Mouse (Mus musculus): Measurements from ENCODE around the gene AI464131. TPM values are rescaled to one million over a fixed set of nuclear protein-coding genes. Genes with fewer than 3 reads are reported as not detected.

The AI464131 gene
- total and polyA plus RNA-seq, 2 experiments from 2014 or later: 8.2 to 16.0 TPM

DNA sequence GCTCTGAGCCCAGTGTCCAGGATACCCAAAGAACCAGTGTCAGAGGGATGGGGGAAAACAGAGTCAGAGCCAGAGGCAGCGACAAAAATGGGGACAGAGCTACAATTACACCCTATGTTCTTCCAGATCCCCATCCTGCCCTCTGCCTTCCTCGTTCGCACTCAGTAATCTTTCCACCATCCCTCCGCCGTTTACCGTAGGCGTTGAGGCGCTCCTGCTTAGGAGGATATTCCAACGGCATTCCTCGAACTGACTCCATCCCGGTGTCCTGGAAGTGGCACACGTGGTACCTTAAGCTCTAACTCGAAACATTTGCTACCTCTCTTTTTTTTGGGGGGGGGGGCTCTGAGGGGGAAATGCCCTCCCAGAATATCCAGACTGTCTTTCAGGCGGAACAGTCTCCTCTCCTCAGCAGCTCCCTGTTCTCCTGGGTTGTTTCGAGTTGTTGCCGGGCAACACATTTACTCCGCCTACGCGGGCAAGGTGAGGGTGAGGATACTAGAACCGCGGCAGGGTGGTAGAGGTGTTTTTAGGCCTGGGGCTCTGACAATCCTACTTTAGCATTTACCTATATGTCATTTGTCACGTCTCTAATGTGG is 4.5 kb upstream of the AI464131 start:
- Histone ChIP-seq H3K4me1 (ENCODE audit: insufficient read depth) (0 out of 2 replicates have a peak, but pooled peaks cover 4% of the 10 kb centered on the region), H3K9me3 (ENCODE audit: low read length) (no peaks in the 10 kb centered on the region), H3K36me3 (ENCODE audit: insufficient read depth) (no peaks in the 10 kb centered on the region), H3K4me2 (ENCODE audit: low read depth) (peak overlapping the region; percentile 90), H3K27me3 (ENCODE audit: insufficient read depth, low read length) (peaks cover 4% of the 10 kb centered on the region; the same call in 1 of the 2 replicates), H3K9ac (peak overlapping the region; percentile 74), H3K27ac (ENCODE audit: low read depth, low read length) (peak overlapping the region; percentile 74), H3K4me3 (ENCODE audit: low read depth, low read length) (peak overlapping the region; percentile 51)
- DNase-seq: peak; percentile 56
- WGBS: 4% methylated on average over 22 of the region's 22 CpGs
- no peak for TF ChIP-seq CTCF (IDR thresholded peaks at IDR 0.05; ENCODE audit: low read depth)
- peak; percentile 25 for ATAC-seq

GRCm38 (mm10) chr4:41506906-41507305 is 4.0 kb upstream of the AI464131 start:
- H3K36me3 ChIP-seq (ENCODE audit: insufficient read depth): no peaks in the 10 kb centered on the region
- DNase-seq: peak; percentile 88
- peak overlapping the region; percentile 74 for H3K9ac ChIP-seq
- H3K4me3 ChIP-seq (ENCODE audit: low read depth, low read length): peak overlapping the region; percentile 51
- H3K9me3 ChIP-seq (ENCODE audit: low read length): no peaks in the 10 kb centered on the region
- peaks cover 4% of the 10 kb centered on the region; the same call in 1 of the 2 replicates for H3K27me3 ChIP-seq (ENCODE audit: insufficient read depth, low read length)
- peak; percentile 38; the same call in 1 of the 2 replicates for TF ChIP-seq CTCF (IDR thresholded peaks at IDR 0.05; ENCODE audit: low read depth)
- H3K4me2 ChIP-seq (ENCODE audit: low read depth): peak overlapping the region; percentile 90
- 0 out of 2 replicates have a peak, but pooled peaks cover 7% of the 10 kb centered on the region for H3K4me1 ChIP-seq (ENCODE audit: insufficient read depth)
- WGBS: 2% methylated on average over 29 of the region's 29 CpGs
- ATAC-seq: peak; percentile 84
- peak overlapping the region; percentile 74 for H3K27ac ChIP-seq (ENCODE audit: low read depth, low read length)

- peak overlapping the region; percentile 74; the same call in 1 of the 2 replicates for H3K27ac ChIP-seq (ENCODE audit: low read depth, low read length)
- H3K9ac ChIP-seq: 0 out of 2 replicates have a peak overlapping the region, but pooled peaks have one; percentile 74
- H3K9me3 ChIP-seq (ENCODE audit: low read length): no peaks in the 10 kb centered on the region
- peaks cover 4% of the 10 kb centered on the region; the same call in 1 of the 2 replicates for H3K27me3 ChIP-seq (ENCODE audit: insufficient read depth, low read length)
- no peak for ATAC-seq
- WGBS: 16% methylated on average over 13 of the region's 13 CpGs
- H3K36me3 ChIP-seq (ENCODE audit: insufficient read depth): no peaks in the 10 kb centered on the region
- H3K4me1 ChIP-seq (ENCODE audit: insufficient read depth): 0 out of 2 replicates have a peak, but pooled peaks cover 7% of the 10 kb centered on the region
- H3K4me3 ChIP-seq (ENCODE audit: low read depth, low read length): no peak overlapping the region; the same call in 1 of the 2 replicates
- TF ChIP-seq CTCF (IDR thresholded peaks at IDR 0.05; ENCODE audit: low read depth): peak; percentile 72
- DNase-seq: peak; percentile 70
- peak overlapping the region; percentile 90 for H3K4me2 ChIP-seq (ENCODE audit: low read depth)
Measured at GRCm38 (mm10) chr4:41506156-41506555, 3.3 kb upstream of the AI464131 start.

DNA sequence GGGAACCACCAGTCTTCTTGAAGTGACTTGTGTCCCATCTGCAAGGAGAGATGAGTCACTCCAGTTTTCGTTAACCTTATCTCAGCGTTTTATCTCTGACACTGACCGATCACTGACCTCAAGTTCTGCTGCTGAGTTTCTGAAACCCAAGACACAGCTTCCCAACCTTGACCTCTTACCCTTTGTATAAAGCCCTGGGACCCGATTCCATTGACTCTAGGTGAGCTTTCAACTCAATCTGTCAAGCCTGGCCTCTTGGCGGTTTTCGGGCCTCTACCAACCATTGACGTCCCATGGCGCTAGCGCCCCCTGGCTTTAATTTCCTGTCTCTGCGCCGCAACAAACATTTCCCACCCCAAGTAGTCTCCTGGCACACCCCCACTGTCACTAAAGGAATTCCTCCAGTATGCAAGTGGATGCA is 2.3 kb upstream of the AI464131 start:
- H3K9ac ChIP-seq: no peak overlapping the region
- H3K9me3 ChIP-seq (ENCODE audit: low read length): no peaks in the 10 kb centered on the region
- TF ChIP-seq CTCF (IDR thresholded peaks at IDR 0.05; ENCODE audit: low read depth): peak; percentile 38
- H3K4me2 ChIP-seq (ENCODE audit: low read depth): no peak overlapping the region
- no peak for DNase-seq
- 57% methylated on average over 11 of the region's 11 CpGs for WGBS
- no peaks in the 10 kb centered on the region for H3K36me3 ChIP-seq (ENCODE audit: insufficient read depth)
- no peak overlapping the region for H3K4me3 ChIP-seq (ENCODE audit: low read depth, low read length)
- peaks cover 13% of the 10 kb centered on the region for H3K27me3 ChIP-seq (ENCODE audit: insufficient read depth, low read length)
- no peak for ATAC-seq
- H3K27ac ChIP-seq (ENCODE audit: low read depth, low read length): no peak overlapping the region
- 0 out of 2 replicates have a peak, but pooled peaks cover 7% of the 10 kb centered on the region for H3K4me1 ChIP-seq (ENCODE audit: insufficient read depth)

DNA sequence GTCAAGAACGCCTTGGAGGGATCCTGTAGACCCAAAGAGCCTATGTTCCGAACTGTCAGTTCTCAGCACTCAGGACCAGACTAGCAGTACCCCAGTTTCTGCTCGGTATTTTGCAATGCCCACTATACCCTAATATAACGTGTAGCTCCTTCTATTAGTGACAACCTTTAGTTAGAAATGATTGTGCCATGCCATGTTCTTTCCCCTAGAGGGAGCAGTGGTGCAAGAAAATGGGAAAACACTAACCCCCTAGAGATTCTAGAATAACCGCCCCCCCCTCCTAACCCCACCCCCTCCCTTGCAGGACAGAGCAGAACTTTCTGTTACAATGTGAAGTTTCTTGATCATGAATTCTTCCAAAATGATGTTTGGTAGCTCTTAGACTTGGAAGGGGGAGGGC is 1.4 kb upstream of the AI464131 start:
- DNase-seq: no peak
- peak; percentile 53 for TF ChIP-seq CTCF (IDR thresholded peaks at IDR 0.05; ENCODE audit: low read depth)
- no peak overlapping the region for H3K27ac ChIP-seq (ENCODE audit: low read depth, low read length)
- 74% methylated on average over 5 of the region's 5 CpGs for WGBS
- H3K4me2 ChIP-seq (ENCODE audit: low read depth): no peak overlapping the region
- H3K4me3 ChIP-seq (ENCODE audit: low read depth, low read length): no peak overlapping the region
- H3K9ac ChIP-seq: no peak overlapping the region
- H3K27me3 ChIP-seq (ENCODE audit: insufficient read depth, low read length): peaks cover 21% of the 10 kb centered on the region
- H3K9me3 ChIP-seq (ENCODE audit: low read length): no peaks in the 10 kb centered on the region
- H3K4me1 ChIP-seq (ENCODE audit: insufficient read depth): 0 out of 2 replicates have a peak, but pooled peaks cover 7% of the 10 kb centered on the region
- no peak for ATAC-seq
- H3K36me3 ChIP-seq (ENCODE audit: insufficient read depth): no peaks in the 10 kb centered on the region

- Histone ChIP-seq H3K36me3 (ENCODE audit: insufficient read depth) (no peaks in the 10 kb centered on the region), H3K4me3 (ENCODE audit: low read depth, low read length) (peak overlapping the region; percentile 33), H3K4me2 (ENCODE audit: low read depth) (peak overlapping the region; percentile 56), H3K27ac (ENCODE audit: low read depth, low read length) (no peak overlapping the region), H3K4me1 (ENCODE audit: insufficient read depth) (0 out of 2 replicates have a peak, but pooled peaks cover 9% of the 10 kb centered on the region), H3K27me3 (ENCODE audit: insufficient read depth, low read length) (peaks cover 27% of the 10 kb centered on the region), H3K9ac (peak overlapping the region; percentile 35), H3K9me3 (ENCODE audit: low read length) (no peaks in the 10 kb centered on the region)
- 11% methylated on average over 20 of the region's 20 CpGs for WGBS
- no peak for DNase-seq
- peak; percentile 1; the same call in 1 of the 2 replicates for ATAC-seq
- no peak for TF ChIP-seq CTCF (IDR thresholded peaks at IDR 0.05; ENCODE audit: low read depth)
Measured at GRCm38 (mm10) chr4:41502171-41502940, 520 bp downstream of the AI464131 start.
